8 mouse cellular contexts compared by ENCODE assay signal in the genomic region with DNA sequence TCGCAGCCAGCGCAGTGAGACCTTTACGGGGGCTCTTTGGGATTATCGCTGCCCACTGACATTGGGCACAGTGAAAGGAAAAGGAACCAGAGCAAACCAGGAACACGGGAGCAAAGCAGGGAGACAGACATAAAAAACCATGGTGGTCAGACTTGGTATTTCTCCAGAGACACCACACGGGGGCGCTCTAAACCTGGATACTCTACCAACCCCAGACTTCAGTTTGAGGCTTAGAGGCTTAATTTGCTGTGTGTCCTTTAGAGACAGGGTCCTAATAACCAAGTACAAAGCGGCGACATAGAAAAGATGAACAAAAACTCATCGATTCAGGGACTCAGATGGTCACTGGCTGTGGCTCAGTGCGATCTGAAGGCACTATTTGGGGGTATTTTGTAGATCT. TPM values are rescaled to one million over a fixed set of nuclear protein-coding genes. Genes with fewer than 3 reads are reported as not detected.
DNase-seq lines count a peak whose midpoint lies in the region; ATAC-seq lines count a peak whose summit lies in the region.

No protein-coding gene starts in this region.

- no peak overlapping the region for H3K4me3 ChIP-seq in forebrain, embryonic 10.5 days
- no peak overlapping the region for H3K4me3 ChIP-seq in forebrain, embryonic 15.5 days
- no peak overlapping the region for H3K4me3 ChIP-seq in embryonic facial prominence, embryonic 14.5 days (ENCODE audit: low read depth, low read length)

- whole genome bisulfite sequencing in forebrain, embryonic 10.5 days, result 13% methylated on average over 11 of the region's 11 CpGs
- 14% methylated on average over 11 of the region's 11 CpGs for WGBS in forebrain, embryonic 15.5 days
- 11% methylated on average over 11 of the region's 11 CpGs for WGBS in embryonic facial prominence, embryonic 14.5 days

- no peak overlapping the region for H3K27ac ChIP-seq in forebrain, embryonic 10.5 days
- H3K27ac ChIP-seq in forebrain, embryonic 15.5 days (replicated peaks), result no peak overlapping the region
- H3K27ac ChIP-seq in embryonic facial prominence, embryonic 14.5 days (replicated peaks; ENCODE audit: low read depth, low read length), result no peak overlapping the region

- peaks cover 1% of the 10 kb centered on the region; the same call in 1 of the 2 replicates for H3K9me3 ChIP-seq in forebrain, embryonic 10.5 days
- no peaks in the 10 kb centered on the region for H3K9me3 ChIP-seq in forebrain, embryonic 15.5 days
- peaks cover 4% of the 10 kb centered on the region; the same call in 1 of the 2 replicates for H3K9me3 ChIP-seq in embryonic facial prominence, embryonic 14.5 days (ENCODE audit: control insufficient read depth, low read length)

- 0 out of 2 replicates have a peak, but pooled peaks cover 3% of the 10 kb centered on the region for H3K4me1 ChIP-seq in forebrain, embryonic 10.5 days
- no peaks in the 10 kb centered on the region for H3K4me1 ChIP-seq in forebrain, embryonic 15.5 days
- no peaks in the 10 kb centered on the region for H3K4me1 ChIP-seq in embryonic facial prominence, embryonic 14.5 days (ENCODE audit: control insufficient read depth, insufficient read depth, low read length)

- no peak overlapping the region for H3K9ac ChIP-seq in forebrain, embryonic 15.5 days (replicated peaks)
- peak overlapping the region; percentile 26; the same call in 1 of the 2 replicates for H3K9ac ChIP-seq in embryonic facial prominence, embryonic 14.5 days (ENCODE audit: low read depth, low read length)

- H3K27me3 ChIP-seq in forebrain, embryonic 10.5 days (ENCODE audit: poor library complexity, severe bottlenecking), result peaks cover 39% of the 10 kb centered on the region
- H3K27me3 ChIP-seq in forebrain, embryonic 15.5 days, result 0 out of 2 replicates have a peak, but pooled peaks cover 6% of the 10 kb centered on the region
- H3K27me3 ChIP-seq in embryonic facial prominence, embryonic 14.5 days (replicated peaks; ENCODE audit: control insufficient read depth, insufficient read depth, low read length), result no peaks in the 10 kb centered on the region

- no peak overlapping the region for H3K4me2 ChIP-seq in forebrain, embryonic 15.5 days (replicated peaks)
- peak overlapping the region; percentile 30; the same call in 1 of the 2 replicates for H3K4me2 ChIP-seq in embryonic facial prominence, embryonic 14.5 days (ENCODE audit: low read depth, low read length)

- no peak for ATAC-seq in forebrain, embryonic 15.5 days (replicated peaks)
- ATAC-seq in embryonic facial prominence, embryonic 14.5 days (ENCODE audit: low read depth), result no peak

- DNase-seq in forebrain, embryonic 10.5 days (ENCODE audit: extremely low spot score, low spot score), result peak; percentile 66
- peak; percentile 49 for DNase-seq in urinary bladder, postnatal 25 days (ENCODE audit: low spot score)
- DNase-seq in urinary bladder, postnatal 4 days (ENCODE audit: low spot score in 2 of 2), result no peak
- peak; percentile 71 for DNase-seq in embryonic facial prominence, embryonic 14.5 days (ENCODE audit: low spot score)
- peak; percentile 47 to 49 for DNase-seq in kidney, postnatal 25 days
- DNase-seq in lung, postnatal 4 days, result peak; percentile 46 to 60
- DNase-seq in yolk sac, embryonic 10.5 days (ENCODE audit: low spot score), result peak; percentile 18

- H3K36me3 ChIP-seq in forebrain, embryonic 10.5 days (replicated peaks), result no peaks in the 10 kb centered on the region
- no peaks in the 10 kb centered on the region for H3K36me3 ChIP-seq in forebrain, embryonic 15.5 days
- no peaks in the 10 kb centered on the region for H3K36me3 ChIP-seq in embryonic facial prominence, embryonic 14.5 days (ENCODE audit: control insufficient read depth, insufficient read depth, low read length)

RNA-seq across cellular contexts. Expression of gene Kcnk1, which starts 39.3 kb away (rescaled TPM):
- polyA plus RNA-seq in forebrain, embryonic 10.5 days (2016; fragmentation: Nextera tagmentation; extraction: Ambion mirVana), result 11.0 and 12.3 TPM in 2 replicates
- polyA plus RNA-seq in forebrain, embryonic 15.5 days (2015; fragmentation: Nextera tagmentation; extraction: Ambion mirVana), result 12.0 and 14.4 TPM in 2 replicates
- polyA plus RNA-seq in embryonic facial prominence, embryonic 14.5 days (2014; fragmentation: Nextera tagmentation; extraction: Ambion mirVana), result 25.1 and 27.3 TPM in 2 replicates

RNA-seq across cellular contexts. Expression of gene Map3k21, which starts 45.4 kb away (rescaled TPM):
- not detected in 2 replicates for polyA plus RNA-seq in forebrain, embryonic 10.5 days (2016; fragmentation: Nextera tagmentation; extraction: Ambion mirVana)
- polyA plus RNA-seq in forebrain, embryonic 15.5 days (2015; fragmentation: Nextera tagmentation; extraction: Ambion mirVana), result 0.20 and 0.50 TPM in 2 replicates
- polyA plus RNA-seq in embryonic facial prominence, embryonic 14.5 days (2014; fragmentation: Nextera tagmentation; extraction: Ambion mirVana), result 0.38 and 0.64 TPM in 2 replicates

RNA-seq across cellular contexts. Expression of gene Pcnx2, which starts 57.6 kb away (rescaled TPM):
- 0.15 TPM in 1 of 2 replicates, not detected in the other for polyA plus RNA-seq in forebrain, embryonic 10.5 days (2016; fragmentation: Nextera tagmentation; extraction: Ambion mirVana)
- polyA plus RNA-seq in forebrain, embryonic 15.5 days (2015; fragmentation: Nextera tagmentation; extraction: Ambion mirVana), result 3.8 and 4.2 TPM in 2 replicates
- polyA plus RNA-seq in embryonic facial prominence, embryonic 14.5 days (2014; fragmentation: Nextera tagmentation; extraction: Ambion mirVana), result 0.43 and 0.60 TPM in 2 replicates

Comparison
In these comparisons a context has a peak if more than half of its experiments do, and no peak if none do; other contexts are left out.
1. DNase-seq: peak in forebrain, embryonic 10.5 days (single experiment), urinary bladder, postnatal 25 days (single experiment), embryonic facial prominence, embryonic 14.5 days (single experiment), kidney, postnatal 25 days (2 of 2), lung, postnatal 4 days (2 of 2) and yolk sac, embryonic 10.5 days (single experiment); none in urinary bladder, postnatal 4 days (0 of 2).